Mouse (Mus musculus): ENCODE data around the gene Cadm2.

Cadm2 gene

DNA sequence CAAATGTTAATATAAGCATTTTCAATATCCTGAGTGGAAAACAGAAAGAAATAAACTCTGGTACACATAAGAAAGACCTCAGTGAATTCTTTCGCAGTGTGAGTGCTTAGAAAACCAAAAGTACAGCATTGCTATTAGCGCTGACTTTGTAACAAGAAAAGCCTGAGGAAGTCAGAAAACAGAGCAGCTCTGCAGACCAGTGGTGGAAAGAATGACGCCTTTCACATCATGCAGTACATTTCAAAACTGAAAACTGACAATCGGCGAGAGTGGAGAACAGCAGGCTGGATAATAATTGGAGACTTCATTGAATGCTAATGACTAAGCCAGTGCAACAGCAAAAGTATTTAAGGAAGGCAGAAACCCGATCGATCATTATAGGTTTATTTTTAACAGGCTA lies 138.2 kb downstream of the Cadm2 start:
- DNase-seq = no peak

DNA sequence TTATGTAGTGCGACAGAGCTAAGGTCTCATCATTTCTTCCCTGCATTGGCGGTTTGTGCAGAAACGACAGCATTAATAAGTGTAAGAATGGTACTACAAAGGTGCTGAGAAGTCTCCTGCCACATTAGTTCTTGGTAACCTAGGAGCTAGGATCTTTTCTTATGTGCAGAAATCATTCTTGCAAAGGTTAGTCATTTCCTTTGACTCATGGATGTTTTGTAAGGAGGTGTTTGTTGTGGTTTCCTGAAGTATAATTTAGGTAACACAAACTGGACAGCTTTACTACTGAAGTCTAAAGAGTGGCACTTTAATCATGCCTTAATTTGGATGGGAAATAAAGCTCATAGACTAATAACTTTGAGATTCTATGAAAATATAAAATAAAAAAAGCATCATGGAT lies 153.7 kb downstream of the Cadm2 start:
- DNase-seq = no peak

DNA sequence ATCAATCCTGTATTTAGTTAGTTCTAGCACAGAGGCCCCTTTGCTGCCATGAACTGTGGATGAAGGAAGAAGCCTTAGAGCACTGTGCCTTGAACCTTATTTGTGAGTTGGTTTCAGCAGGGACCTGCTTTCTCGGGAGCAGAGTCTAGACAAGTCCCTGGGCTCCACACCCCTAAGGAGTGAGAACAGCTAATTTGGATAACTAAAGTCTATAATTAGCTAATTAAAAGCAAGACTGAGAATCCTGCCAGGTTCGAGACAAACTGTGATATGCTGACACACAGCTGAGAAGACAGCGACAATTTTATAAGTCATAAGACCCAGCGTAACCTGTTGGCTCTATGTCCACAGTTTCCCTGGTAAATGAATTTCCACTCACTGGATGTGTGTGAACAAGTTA lies 184.4 kb downstream of the Cadm2 start:
- DNase-seq = no peak

DNA sequence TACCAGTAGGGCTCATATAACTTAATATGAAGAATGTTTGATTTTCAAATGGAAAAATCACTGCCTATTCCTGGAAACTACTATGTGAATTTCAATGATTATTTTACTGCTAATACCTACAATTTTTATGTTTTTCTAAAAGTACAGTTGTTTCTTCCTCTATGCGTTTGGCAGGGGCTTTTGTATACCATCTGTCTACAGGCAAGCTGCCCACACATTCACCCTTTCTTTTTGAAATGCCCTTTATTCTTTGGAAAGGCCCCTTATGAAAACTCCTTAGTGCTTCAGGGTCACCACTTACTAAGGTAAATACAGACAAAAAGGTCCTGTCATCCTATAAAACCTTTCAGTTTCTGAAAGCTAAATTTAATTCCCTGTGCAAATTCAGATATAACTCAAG lies 195.3 kb downstream of the Cadm2 start:
- DNase-seq = no peak

DNA sequence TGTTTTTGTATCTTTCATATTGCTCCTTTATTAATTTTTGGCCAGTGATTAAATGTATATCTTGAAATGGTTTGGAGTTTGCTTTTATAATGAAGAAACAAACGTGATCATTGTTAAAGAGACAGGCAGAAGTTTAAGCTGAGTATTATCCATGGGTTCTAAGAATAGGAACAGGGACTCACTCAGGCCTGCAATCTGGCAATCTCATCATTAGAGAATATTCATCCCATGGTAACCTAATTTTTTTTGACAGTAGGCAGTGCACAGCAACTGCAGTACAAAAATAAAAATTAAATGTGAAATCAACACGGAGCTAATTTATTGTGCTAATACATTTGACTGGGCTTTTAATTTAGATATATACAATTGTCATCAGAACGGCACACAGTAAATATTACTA lies 209.8 kb downstream of the Cadm2 start:
- no peak for DNase-seq

DNA sequence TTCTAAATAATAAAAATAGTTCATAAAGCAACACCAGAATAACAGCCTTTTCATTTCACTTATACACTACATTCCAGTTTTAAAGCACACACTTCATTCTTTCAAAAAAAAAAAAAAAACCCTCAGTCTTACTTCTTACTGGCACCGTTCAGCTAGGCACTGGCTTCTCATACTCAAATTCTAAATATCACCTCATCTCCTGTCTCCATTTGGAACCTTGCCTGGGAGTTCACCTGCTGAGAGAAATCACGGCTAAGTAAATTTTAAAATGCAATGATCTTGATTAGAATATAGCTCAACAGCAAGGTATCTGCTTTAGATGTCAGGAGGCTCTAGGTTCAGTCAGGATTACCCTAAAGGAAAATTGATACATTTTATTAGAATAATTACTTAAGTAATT lies 210.2 kb downstream of the Cadm2 start:
- no peak for DNase-seq

DNA sequence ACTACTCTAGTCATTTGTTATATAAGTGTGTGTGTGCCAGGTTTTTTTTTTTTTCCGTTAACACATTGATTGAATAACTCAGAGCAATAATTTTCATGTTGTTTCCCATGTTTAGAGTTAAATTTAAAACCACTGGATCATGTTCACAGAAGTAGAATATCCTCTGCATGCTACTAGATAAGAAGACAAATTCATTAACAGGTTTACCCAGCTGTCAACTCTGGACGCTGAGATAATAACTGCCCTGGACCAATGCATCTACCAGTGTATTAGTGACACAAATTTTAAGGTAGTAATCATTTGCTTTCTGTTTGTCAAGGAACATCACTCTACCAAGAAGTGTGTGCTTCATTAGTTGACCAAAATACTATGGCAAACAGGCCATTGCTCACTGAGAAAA lies 253.0 kb downstream of the Cadm2 start:
- DNase-seq = no peak

DNA sequence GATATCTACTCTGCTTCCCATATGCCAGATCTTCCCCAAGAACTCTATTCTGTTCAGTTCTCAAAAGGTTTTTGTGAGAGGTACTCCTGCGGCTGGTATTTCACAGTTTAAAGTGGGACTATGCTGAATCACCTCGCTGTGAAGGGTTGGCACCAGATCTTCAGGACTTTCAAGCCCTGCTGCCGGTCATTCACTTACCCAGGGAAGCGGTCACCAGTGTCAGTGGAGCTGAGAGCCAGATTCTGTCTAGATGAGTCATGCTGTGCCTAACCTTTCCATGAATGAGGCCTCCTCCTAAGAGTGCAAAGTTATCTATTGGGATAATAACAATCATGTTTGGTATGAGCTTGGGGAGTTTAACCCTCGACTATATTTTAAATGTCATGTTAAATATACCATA lies 272.7 kb downstream of the Cadm2 start:
- peak; percentile 15 for DNase-seq

DNA sequence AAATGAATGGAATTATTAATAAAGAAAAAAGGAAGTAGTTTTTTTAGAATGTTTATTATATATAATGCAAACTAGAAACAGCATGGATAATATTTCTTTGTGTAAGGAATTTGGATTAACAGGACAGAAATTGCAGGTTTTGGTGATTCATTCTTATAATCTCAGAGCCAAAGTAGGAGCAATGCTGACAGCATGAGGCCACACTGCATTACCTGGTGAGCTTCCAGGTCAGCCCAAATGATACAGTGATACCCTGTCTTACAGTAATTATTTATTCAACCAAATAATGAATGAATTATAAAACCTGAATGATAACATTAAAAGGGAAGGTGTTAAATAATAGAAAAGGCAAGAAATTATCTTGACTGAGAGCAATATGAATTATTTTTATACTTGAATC lies 273.1 kb downstream of the Cadm2 start:
- DNase-seq = no peak

DNA sequence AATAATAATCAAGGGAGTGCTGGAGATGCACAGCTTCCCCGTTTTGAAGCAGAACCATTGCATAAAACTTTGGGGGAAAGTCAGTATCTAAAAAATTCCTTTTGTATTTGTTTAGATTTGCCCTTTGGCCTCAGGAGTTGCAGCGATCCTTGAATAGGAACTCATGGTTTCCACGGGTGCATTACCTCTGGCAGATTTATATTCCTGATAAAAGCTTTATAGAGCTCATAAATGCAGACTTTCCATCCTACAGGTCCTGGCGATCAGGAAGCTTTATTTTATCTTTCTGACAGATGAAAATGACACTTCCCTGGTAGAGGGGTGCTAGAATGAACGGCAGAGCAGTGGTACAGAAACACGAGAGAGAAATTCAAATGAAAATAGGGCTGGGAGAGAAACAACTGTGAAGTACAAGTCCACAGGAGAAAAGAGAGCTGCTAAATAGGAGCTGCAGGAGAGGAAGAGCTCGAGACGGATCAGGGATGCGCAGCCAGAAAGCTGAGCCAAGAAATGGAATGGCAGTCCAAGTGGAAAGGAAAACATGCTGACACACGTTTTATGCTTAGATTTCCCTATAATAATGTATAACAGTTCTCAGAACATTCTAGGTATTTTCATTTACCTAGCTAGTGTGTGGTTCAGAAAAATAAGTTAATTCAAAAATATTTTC lies 274.0 kb downstream of the Cadm2 start:
- DNase-seq = peak; percentile 33

DNA sequence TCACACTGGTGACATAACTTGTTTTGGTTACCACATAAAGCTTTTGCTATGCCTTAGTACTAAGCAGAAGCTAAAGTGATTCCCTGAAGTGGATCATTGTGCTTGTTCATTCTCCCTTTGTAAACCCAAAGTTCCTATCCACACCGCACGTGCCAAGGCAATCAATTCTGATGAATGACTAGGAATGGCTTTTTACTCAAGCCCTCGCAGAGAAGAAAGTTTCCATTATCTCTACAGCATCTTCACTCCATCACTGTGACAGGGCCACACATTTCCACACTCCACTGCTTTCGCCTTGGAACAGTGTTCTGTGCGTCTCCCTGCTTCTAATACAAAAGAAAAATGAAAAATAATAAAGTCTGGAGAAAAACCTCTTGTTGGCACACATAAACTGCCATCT lies 276.5 kb downstream of the Cadm2 start:
- no peak for DNase-seq

DNA sequence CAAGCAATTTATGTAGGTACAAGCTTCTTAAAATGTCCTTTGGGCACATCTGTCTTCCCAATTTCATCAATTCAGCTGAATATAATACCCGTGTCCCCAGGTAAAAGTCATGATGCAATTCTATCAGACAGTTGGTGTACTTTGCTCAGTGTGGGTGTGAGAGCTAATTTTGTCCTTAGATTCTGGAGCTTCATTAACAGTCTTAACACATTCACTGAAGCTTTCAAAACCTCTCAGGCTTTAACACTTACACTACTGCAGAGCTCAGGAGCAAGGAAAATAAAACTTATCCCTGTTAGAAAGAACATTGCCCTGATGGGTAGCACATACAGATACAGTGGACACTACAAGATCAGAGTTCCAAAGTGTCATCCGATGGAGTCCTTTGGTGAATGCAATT lies 309.7 kb downstream of the Cadm2 start:
- DNase-seq = peak; percentile 41

DNA sequence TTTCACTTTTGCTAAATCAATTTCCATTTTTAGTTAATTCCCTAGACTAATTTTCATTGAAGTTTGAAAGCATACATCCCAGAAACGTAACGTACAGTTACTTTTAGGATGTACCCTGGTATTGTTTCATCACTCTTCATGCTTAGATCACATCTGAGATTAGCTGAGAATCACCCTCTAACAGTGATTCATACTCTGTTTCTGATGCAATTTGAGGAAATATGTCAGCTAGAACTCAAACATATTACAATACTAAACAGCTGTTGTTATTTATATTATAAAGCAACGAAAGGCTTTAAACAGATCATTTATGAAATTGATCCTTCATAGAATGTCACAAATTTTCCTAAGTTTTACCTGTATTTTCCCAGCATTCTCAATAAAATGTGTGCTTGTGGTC lies 336.0 kb downstream of the Cadm2 start:
- no peak for DNase-seq

DNA sequence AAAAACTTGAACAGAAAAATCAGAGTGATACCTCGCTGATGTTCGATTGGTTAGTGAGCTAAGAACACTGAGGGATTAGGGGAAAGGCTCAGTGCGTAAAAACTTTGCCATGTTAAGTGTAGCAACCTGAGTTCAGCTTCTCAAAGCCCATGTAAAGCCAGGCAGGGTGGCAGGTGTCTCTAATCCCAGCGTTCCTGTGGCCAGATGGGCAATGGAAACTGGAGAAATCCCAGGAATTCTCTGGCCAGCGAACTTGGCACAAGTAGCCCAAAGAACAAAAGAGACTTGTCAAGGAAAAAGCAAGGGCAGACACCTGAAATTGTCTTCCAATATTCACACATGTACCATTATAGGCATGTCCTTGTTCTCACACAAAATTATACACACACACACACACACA lies 377.1 kb downstream of the Cadm2 start:
- DNase-seq = no peak

DNA sequence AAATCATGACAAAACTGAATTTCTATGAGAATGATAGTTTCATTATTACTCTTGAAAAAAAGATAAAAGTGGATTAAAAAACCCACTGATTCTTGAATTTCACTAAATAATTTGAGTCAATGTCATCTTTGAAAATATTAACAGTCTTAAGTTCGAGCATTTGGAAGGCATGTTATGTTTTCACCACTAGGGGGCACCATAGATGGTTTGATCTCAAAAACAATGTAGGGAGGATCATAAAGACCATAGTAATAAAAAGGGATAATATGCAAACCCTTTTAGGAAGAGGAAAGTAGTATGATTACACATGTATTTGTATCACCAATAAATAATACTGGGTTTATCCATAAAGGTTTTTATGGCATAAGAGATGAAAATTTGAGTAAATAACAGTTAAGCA lies 385.8 kb downstream of the Cadm2 start:
- DNase-seq = no peak

DNA sequence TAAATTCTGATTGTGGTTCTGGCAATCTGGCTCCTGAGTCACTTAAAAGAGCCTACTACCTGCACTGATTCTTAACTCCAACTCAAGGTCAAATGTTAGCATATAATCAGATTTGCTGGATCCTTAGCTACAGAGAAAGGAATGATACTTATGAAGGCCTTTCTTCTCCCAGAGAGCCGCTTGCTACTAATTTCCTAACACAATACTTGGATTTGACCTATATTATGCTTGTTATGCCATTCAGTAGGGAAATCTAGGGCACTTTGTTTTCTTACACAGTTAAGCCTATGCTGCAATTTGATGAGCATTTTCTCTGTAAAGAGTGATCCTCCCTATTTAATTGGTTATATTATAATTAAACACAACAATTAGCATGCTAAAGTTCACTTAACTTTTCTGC lies 394.0 kb downstream of the Cadm2 start:
- no peak for DNase-seq

DNA sequence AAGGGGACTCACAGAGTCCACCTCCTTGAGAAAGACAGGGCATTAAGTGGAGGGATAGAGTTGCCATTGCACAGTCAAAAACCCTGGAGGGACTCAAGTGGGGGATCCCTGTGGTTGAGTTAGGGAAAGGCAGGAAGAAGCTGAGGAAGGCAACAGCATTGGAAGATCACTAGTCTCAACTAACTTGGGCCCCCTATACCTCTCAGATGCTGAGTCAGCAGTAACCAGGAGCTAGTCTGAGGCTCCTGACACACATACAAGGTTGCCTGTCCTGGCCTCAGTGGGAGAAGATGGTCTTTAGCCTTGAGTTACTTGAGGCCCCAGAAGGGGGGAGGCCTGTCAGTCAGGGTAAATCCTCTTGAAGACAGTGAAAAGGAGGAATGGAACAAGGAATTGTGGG lies 417.4 kb downstream of the Cadm2 start:
- no peak for DNase-seq

DNA sequence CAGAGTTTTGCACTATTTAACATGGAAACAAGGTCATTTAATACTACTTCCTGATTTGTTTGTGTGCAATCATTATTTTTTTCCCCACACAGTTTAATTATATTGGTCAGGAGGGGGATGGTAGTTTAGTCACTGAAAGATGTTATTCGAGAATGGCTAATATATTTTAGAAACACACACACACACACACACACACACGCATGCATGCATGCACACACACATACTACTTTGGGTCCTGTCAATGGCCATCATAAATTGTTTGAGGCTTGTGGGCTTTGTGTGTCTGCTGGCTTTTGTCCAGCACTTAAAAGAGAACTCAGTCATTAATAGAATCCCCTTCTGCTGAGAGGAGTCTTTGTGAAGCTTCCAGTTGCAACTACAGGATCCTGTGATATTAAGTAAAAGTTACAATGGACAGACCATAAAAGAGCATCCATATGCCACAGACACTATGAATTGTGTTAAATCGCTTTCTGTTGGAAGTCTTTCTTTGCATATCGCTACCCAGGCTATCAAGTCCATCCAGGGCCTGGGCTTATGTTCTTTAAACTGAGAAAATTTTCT lies 427.8 kb downstream of the Cadm2 start:
- DNase-seq = no peak

DNA sequence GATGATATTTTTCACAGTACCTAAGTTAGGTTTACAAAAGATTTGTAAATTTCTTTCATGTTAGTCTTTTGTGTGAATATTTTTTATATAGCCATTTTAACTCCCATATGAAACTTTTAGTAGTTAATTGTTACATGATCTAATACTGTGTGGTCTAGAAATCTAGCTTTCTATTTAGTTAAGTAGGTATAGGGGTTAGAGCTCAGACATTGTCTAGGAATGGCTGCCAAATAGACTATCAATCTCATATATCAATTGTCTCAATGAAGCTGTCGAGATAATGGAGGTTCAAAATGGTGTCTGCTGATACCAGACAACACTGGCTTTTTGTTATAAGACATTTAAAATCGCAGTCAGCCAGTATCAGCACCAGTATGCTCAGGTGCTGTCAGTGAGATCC lies 428.3 kb downstream of the Cadm2 start:
- DNase-seq = no peak

DNA sequence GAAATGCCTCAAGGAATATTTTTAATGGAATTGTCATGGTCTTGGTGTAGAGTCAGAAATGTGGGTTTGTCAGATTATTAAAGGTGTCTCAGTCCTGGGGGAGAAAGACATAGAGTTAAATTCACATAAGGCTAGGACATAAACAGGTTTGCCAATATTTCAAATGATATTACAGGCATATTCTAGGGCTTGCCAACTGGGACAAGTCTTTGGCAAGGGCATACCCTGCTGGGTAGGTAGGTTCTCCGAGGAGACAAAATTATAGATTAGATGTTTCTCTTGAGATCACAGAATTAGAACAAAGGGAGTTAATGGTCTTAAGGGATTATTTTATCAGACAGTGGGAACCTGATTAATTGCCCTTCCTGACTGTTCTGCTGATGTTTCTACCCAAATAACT lies 434.4 kb downstream of the Cadm2 start:
- no peak for DNase-seq

DNA sequence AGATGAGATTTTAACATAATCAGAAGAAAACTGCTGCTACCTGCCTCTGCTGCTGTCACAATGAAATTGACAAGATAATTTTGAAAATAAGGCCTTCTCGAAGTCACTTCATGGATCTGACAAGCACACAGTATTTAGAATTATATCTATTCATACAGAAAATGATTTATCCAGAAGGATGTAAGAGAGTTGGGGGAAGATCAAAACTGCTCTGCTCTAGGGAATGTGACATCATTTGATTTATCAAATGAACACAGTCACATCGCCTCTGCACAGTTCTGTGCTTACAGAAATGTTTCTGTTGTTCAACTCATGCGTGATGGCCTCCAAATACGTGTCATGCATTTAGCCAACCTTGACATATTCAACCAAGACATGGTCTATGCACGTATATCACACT lies 437.8 kb downstream of the Cadm2 start:
- no peak for DNase-seq

DNA sequence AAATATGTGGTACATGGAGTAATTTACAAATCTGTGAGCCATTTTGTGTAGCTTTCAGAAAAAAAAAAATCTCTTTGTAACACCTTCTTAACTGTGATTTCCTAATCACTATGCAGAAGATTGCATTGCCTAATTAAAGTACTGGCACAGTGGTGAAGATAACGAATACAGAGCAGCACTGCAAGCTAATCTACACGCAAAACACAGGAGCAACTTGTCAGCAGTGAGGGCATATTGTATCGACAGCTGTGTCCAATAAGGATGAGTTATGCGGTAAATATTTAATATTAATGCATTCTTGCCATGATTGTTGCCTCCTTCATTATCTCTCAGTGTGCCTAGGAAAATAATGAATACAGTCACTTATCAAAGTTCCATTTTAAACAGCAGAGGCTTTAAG lies 445.3 kb downstream of the Cadm2 start:
- DNase-seq = no peak

DNA sequence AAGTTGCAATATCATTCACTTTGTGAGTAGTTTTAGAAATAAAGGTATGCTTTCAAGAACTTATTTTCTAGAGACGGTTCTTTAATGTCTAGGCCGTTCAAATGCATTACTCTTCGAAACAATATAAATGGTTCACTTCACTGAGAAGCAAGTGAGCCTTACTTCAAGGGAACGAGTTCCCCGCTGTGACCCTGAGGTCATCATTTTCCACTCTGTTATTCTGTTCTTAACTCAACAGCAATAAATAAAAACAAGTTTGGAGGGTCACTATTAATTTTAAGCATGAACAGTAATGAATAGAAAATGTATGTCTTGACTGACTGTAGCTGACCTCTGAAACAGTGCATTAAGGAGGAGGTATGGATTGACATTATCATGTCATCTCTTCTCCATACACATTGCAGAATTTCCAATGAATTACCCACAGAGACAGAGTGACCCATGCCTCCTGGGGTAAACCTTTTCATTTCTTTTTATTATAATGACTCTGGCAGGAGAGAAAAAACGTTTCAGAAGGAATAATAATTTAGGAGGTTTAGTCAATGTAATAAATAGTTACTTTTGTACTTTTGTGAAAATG lies 458.4 kb downstream of the Cadm2 start:
- no peak for DNase-seq

DNA sequence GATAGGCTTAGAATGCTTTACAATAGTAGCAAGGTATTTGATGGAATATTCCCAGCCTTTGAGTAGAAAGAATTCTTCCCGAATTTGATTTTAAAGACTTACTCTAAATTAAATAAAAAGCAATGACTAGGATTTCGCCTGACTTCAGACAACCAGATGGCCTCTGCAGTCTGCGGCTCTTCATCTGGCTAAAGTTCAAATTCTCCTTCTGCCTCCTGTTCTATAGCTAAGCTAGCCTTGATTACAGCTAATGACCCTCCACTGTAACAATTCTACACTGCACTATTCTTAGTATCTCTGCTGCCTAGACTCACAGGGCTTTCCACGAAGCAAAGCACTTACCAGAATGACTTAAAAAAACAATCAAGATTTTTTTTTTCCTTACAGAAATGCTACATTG lies 495.9 kb downstream of the Cadm2 start:
- DNase-seq = no peak

DNA sequence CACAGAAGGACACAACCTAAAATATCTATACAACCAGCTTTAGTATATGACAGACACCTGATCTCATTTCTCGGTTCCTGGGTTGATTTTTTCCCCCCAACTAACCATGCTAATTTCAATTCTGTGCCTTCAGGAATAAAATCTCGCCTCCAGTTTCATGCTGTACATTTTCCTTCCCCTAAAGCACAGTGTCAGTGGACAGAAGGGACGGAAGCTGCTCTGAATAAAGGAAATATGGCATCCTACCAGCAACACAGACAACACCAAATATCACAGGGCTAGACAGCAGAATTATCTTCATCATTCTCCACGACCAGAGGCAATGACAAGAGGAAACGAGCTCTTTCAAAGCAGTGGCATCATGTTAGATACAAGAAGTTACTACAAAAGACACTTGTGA lies 498.2 kb downstream of the Cadm2 start:
- no peak for DNase-seq

Data from right cerebral cortex, adult 18-20 months (tissue).